Mouse (Mus musculus) E14TG2a.4 (cell line): ENCODE measurements around the gene 4930583I09Rik.

Experiments
- CTCF ChIP-seq: conservative IDR thresholded peaks from 2 replicates; pipeline ENCODE4 v1.5.1; 2014; ENCODE audit warnings: low read length
- NANOG ChIP-seq: IDR thresholded peaks from 2 replicates; pipeline ENCODE4 v1.6.1; 2014; ENCODE audit warnings: borderline replicate concordance, low read length, mixed read lengths
- POU5F1 ChIP-seq: IDR thresholded peaks from 2 replicates; pipeline ENCODE4 v1.6.1; 2014; ENCODE audit warnings: low read length, borderline replicate concordance

DNA sequence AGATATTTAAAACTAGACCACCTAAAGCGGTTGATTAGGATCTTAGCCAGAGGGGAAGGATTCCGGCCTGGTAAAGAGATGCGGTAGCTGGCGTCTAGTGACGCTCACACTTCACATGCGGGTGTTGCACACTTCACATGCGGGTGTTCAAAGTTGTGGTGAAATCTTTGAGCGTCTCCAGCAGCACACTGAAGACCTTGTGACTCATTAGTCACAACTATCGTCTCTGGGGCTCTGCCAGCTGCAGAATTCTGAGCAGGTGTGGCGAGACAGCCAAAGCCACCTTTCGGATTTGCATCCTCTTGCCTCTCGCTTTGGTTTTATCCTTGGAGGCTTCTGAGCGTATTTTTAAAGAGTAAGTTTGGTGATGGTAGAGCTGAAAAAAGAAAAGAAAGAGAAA, 47.6 kb downstream of the 4930583I09Rik start:
- TF ChIP-seq CTCF (no peak), NANOG (no peak), POU5F1 (no peak)
